Mouse (Mus musculus): Measurements from ENCODE around the gene Tuba1b. TPM values are rescaled to one million over a fixed set of nuclear protein-coding genes. Genes with fewer than 3 reads are reported as not detected.
A peak's percentile ranks its signal among the peaks of the same experiment; 100 is the strongest.
"Not testable (repeated sequence)": the region's sequence is repeated elsewhere in the genome, so short reads cannot be mapped to it uniquely, and the experiment has no call there.

The Tuba1b gene
- polyA plus RNA-seq, 1 experiment from 2014 or later, result 2,216 TPM

DNA sequence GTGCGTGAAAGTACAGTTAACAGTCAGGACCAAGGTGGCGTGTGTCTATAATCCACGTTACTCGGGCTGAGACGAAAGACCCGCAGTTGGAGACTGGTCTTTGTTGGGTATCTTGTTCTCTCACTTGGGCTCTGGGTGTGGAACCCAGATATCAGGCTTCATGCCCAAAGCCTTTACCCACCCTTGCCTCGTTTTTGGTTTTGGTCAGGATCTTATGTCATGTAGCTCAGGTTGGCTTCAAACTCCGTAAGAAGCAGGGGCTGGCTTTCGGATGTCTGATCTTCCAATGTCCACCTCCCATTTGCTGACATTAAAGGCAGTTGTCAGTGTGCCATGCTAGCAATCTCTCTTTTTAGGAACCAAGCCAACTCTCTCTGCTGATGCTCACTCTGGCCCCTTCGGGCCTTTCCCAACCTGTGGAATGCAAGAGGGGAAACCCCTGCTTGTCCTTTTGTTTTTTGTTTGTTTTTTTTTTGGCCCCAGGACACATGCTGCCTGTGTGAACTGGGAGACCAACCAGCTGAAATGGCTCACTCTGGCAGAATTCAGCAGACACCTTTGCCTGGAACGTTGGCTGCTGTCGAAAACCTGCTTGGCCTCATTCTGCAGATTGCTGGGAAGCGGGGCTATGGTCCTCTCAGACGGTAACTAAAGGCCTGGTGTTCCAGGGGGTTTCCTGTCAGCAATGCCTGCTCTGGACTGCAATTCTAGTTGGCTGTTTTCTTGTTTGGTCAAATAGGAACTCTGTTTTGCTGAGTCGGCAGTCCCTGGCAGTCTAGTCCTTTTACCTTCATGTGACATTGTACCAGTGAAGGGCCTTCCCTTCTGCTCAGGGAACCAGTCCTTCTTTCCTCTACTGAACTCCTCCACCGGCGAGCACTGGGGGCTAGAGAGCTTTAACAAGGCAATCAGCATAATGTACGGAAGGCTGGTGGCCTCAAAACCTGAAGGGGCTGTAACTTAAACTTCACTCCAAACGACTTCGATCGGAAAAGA lies 42.7 kb upstream of the Tuba1b start:
- ATAC-seq (ENCODE audit: insufficient read depth) (no peak), DNase-seq (peak; percentile 47)
- peak overlapping the region; percentile 71 for H3K27ac ChIP-seq (ENCODE audit: low read depth)
- H3K4me2 ChIP-seq, result peak overlapping the region; percentile 38; the same call in 1 of the 2 replicates
- WGBS, result 56% methylated on average over 21 of the region's 21 CpGs
- no peaks in the 10 kb centered on the region for H3K9me3 ChIP-seq (ENCODE audit: low read depth, low read length)
- no peaks in the 10 kb centered on the region for H3K36me3 ChIP-seq (ENCODE audit: insufficient read depth)
- H3K9ac ChIP-seq, result no peak overlapping the region; the same call in 1 of the 2 replicates
- H3K4me3 ChIP-seq (ENCODE audit: low read depth, low read length), result no peak overlapping the region
- H3K4me1 ChIP-seq (ENCODE audit: insufficient read depth), result peaks cover 11% of the 10 kb centered on the region
- no peaks in the 10 kb centered on the region for H3K27me3 ChIP-seq (ENCODE audit: insufficient read depth, low read length)
- no peak for TF ChIP-seq CTCF (IDR thresholded peaks at IDR 0.05; ENCODE audit: low read depth)

DNA sequence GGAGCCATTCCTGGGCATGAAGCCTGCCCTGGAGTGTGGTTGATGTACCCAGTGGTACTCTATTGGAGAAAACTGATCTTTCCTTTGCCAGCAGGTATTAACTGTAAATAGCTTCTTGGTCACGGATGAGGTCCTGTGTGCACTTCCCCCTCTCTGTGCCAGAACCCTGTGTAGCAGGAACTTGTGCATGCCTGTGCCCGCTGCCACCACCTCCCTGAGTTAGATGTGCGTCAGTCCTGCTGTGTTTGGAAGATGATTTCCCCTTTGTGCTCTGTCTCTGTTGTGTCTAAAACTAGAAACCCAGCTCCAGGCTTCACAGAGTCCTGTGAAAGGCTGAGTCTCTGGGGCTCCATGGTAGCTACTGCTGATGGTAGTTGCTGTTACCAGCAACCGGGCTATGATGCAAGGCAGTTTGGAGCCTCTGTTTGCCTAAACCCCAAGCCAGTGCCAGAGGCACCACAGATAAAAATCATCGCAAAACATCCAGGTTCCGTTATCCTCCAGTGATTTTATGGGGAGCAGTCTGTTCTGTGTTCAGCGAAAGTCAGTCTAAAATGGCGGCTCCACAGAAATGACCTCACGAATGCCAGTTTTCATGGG lies 38.8 kb upstream of the Tuba1b start:
- Histone ChIP-seq H3K27ac (ENCODE audit: low read depth) (no peak overlapping the region), H3K4me3 (ENCODE audit: low read depth, low read length) (no peak overlapping the region), H3K9ac (no peak overlapping the region), H3K36me3 (ENCODE audit: insufficient read depth) (no peaks in the 10 kb centered on the region), H3K9me3 (ENCODE audit: low read depth, low read length) (no peaks in the 10 kb centered on the region), H3K27me3 (ENCODE audit: insufficient read depth, low read length) (no peaks in the 10 kb centered on the region), H3K4me1 (ENCODE audit: insufficient read depth) (peaks cover 23% of the 10 kb centered on the region), H3K4me2 (no peak overlapping the region)
- no peak for ATAC-seq (ENCODE audit: insufficient read depth)
- no peak for DNase-seq
- TF ChIP-seq CTCF (IDR thresholded peaks at IDR 0.05; ENCODE audit: low read depth), result no peak
- WGBS, result 81% methylated on average over 9 of the region's 9 CpGs

DNA sequence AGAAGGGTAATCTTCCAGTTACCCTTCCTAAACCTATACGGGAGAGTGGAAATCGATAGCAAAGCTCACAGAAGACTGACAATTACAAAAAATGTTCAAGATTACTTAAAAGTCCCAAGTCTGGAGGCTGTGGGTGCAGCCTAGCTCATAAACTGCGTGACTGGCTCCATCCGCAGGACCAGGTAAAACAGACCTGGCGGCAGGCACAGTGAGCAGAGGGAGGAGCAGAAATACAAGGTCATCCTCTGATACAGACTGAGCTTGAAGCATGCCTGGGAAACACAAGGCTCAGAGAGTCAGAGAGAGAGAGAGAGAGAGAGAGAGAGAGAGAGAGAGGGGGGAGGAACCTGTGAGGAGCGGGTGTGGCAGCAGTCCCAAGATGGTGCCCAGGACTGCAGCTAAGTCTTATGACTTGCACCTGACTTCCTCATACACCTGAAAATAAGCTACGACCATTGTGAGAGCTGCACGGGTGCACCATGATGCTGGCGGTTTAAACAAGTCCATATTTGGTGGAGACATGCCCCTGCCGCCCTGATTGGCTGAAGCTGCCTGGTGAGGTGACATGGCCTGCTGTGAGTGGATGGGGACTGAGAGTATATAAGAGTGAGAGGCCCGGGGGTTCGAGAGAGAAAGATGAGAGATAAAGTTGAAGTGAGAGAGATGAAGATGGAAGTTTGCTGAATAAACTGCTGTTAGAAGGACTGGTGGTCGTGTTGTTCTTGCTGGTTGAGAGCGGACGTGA lies 37.4 kb upstream of the Tuba1b start:
- ATAC-seq (ENCODE audit: insufficient read depth); H3K9me3 ChIP-seq (ENCODE audit: low read depth, low read length); DNase-seq; H3K27me3 ChIP-seq (ENCODE audit: insufficient read depth, low read length); H3K36me3 ChIP-seq (ENCODE audit: insufficient read depth); H3K4me3 ChIP-seq (ENCODE audit: low read depth, low read length); H3K9ac ChIP-seq; H3K4me2 ChIP-seq; H3K27ac ChIP-seq (ENCODE audit: low read depth): not testable (repeated sequence)
- WGBS, result 62% methylated on average over 15 of the region's 15 CpGs
- peaks cover 13% of the 10 kb centered on the region for H3K4me1 ChIP-seq (ENCODE audit: insufficient read depth)

GRCm38 (mm10) chr15:98971111-98971510 lies 36.7 kb upstream of the Tuba1b start:
- Histone ChIP-seq H3K4me3 (ENCODE audit: low read depth, low read length) (no peak overlapping the region), H3K27me3 (ENCODE audit: insufficient read depth, low read length) (no peaks in the 10 kb centered on the region), H3K9me3 (ENCODE audit: low read depth, low read length) (no peaks in the 10 kb centered on the region), H3K4me1 (ENCODE audit: insufficient read depth) (peaks cover 13% of the 10 kb centered on the region), H3K36me3 (ENCODE audit: insufficient read depth) (no peaks in the 10 kb centered on the region), H3K9ac (no peak overlapping the region), H3K4me2 (no peak overlapping the region), H3K27ac (ENCODE audit: low read depth) (no peak overlapping the region)
- DNase-seq, result peak; percentile 47
- no peak for ATAC-seq (ENCODE audit: insufficient read depth)
- WGBS, result 26% methylated on average over 4 of the region's 4 CpGs
- no peak for TF ChIP-seq CTCF (IDR thresholded peaks at IDR 0.05; ENCODE audit: low read depth)

DNA sequence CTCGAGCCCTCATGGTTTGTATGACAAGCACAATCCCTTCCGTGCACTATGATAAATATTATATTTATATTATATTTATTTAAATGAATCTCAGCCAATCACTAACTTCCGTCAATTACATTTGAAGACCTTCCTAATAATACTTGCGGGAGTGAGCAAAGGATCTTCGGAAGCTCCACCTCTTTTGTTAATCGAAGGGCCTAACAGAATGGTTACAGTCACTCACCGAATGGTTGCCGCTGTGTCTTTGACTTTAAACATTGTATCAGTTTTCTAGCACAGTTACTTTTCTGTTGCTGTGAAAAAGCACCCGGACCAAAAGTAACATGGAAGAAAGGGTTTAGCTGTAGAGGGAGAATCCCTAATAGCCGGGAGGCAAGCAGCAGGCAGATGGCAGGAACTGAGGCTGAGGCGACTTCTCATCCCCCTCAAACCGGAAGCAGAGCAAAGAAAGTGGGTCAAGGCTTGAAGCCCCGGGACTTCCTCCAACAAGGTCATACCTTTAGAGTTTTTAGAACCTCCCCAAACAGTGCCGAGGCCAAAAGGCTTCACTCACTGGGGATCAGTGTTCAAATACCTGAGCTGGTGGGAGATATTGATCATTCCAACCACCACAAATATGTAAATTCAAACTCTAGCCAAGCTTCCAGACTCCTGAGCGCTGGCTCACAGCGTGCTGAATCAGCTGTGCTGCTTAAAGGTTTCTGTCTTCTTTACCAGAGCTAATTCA lies 35.2 kb upstream of the Tuba1b start:
- peak overlapping the region; percentile 31 for H3K4me2 ChIP-seq
- no peak for ATAC-seq (ENCODE audit: insufficient read depth)
- H3K9ac ChIP-seq, result peak overlapping the region; percentile 17; the same call in 1 of the 2 replicates
- DNase-seq, result peak; percentile 59
- H3K36me3 ChIP-seq (ENCODE audit: insufficient read depth), result no peaks in the 10 kb centered on the region
- H3K9me3 ChIP-seq (ENCODE audit: low read depth, low read length), result no peaks in the 10 kb centered on the region
- WGBS, result 16% methylated on average over 16 of the region's 16 CpGs
- peak overlapping the region; percentile 68 for H3K27ac ChIP-seq (ENCODE audit: low read depth)
- H3K4me1 ChIP-seq (ENCODE audit: insufficient read depth), result peaks cover 13% of the 10 kb centered on the region
- H3K27me3 ChIP-seq (ENCODE audit: insufficient read depth, low read length), result no peaks in the 10 kb centered on the region
- TF ChIP-seq CTCF (IDR thresholded peaks at IDR 0.05; ENCODE audit: low read depth), result no peak
- no peak overlapping the region for H3K4me3 ChIP-seq (ENCODE audit: low read depth, low read length)

DNA sequence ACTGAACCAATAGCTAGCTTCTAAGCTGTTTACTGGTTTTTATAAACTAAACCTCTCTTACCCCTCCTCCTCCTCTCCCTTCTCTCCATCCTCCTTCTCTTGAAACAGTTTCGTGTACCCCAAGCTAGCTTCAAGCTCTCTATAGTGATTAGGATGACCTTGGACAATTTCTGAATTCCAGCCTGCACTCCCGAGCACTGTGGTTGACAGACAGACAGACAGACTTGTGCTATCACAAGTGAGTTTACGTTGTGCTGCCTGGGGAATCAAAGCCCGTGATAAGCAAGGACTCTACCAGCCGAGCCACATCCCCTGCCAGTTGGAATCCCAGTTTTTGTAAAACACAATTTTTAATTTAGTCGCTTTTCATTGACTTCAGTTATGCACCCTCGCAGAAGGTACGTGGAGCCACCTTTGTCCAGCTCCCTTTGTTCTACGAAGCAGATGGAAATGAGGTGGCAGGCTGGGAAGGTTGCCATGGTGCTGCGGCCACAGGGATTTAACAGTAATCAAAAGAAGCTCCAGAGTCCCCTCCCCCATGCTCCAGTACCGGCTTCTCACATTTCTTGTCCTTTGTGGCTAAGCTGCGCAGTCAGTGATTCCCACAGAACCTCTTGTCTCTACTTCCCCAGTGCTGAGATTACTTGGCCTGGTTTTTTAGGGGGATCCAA lies 34.5 kb upstream of the Tuba1b start:
- no peaks in the 10 kb centered on the region for H3K9me3 ChIP-seq (ENCODE audit: low read depth, low read length)
- H3K4me1 ChIP-seq (ENCODE audit: insufficient read depth), result peaks cover 13% of the 10 kb centered on the region
- no peak for TF ChIP-seq CTCF (IDR thresholded peaks at IDR 0.05; ENCODE audit: low read depth)
- H3K4me2 ChIP-seq, result peak overlapping the region; percentile 31
- peak; percentile 91 for DNase-seq
- H3K27ac ChIP-seq (ENCODE audit: low read depth), result peak overlapping the region; percentile 68
- no peaks in the 10 kb centered on the region for H3K36me3 ChIP-seq (ENCODE audit: insufficient read depth)
- no peak overlapping the region for H3K4me3 ChIP-seq (ENCODE audit: low read depth, low read length)
- peak; percentile 83 for ATAC-seq (ENCODE audit: insufficient read depth)
- H3K9ac ChIP-seq, result no peak overlapping the region
- H3K27me3 ChIP-seq (ENCODE audit: insufficient read depth, low read length), result no peaks in the 10 kb centered on the region
- 9% methylated on average over 12 of the region's 12 CpGs for WGBS
